Mouse (Mus musculus) MEL (cell line): ENCODE data around the gene Macrod2.

Experiments
- CTCF ChIP-seq, 3 experiments: IDR thresholded peaks in 2 of 3; conservative IDR thresholded peaks in 1 of 3; 2 replicates each; pipeline ENCODE4 v1.5.1; 2011 to 2012; ENCODE audit warnings: low read length in 3 of 3, low read depth in 2 of 3, mild to moderate bottlenecking in 2 of 3, improper control_type of control experiment in 1 of 3, inconsistent platforms in 1 of 3, mixed read lengths in 1 of 3, moderate library complexity in 1 of 3; ENCODE audit not compliant: control insufficient read depth in 1 of 3, insufficient read depth in 1 of 3, poor library complexity in 1 of 3, severe bottlenecking in 1 of 3
- ELF1 ChIP-seq: IDR thresholded peaks from 2 replicates; pipeline ENCODE4 v1.6.1; 2014; ENCODE audit warnings: low read depth, mild to moderate bottlenecking, inconsistent platforms, low read length, improper control_type of control experiment, moderate library complexity
- GATA1 ChIP-seq: IDR thresholded peaks from 2 replicates; pipeline ENCODE4 v1.6.1; 2011; ENCODE audit warnings: low read depth, low read length, improper control_type of control experiment
- MXI1 ChIP-seq: IDR thresholded peaks from 2 replicates; pipeline ENCODE4 v1.6.1; 2011; ENCODE audit warnings: mild to moderate bottlenecking, low read depth, low read length, improper control_type of control experiment
- MYC ChIP-seq: IDR thresholded peaks from 2 replicates; pipeline ENCODE4 v1.6.1; 2011; ENCODE audit warnings: low read depth, mild to moderate bottlenecking, low read length, improper control_type of control experiment, moderate library complexity
- ZMIZ1 ChIP-seq: IDR thresholded peaks from 2 replicates; pipeline ENCODE4 v1.6.1; 2012; ENCODE audit warnings: low read depth, mild to moderate bottlenecking, inconsistent platforms, low read length, improper control_type of control experiment, moderate library complexity

DNA sequence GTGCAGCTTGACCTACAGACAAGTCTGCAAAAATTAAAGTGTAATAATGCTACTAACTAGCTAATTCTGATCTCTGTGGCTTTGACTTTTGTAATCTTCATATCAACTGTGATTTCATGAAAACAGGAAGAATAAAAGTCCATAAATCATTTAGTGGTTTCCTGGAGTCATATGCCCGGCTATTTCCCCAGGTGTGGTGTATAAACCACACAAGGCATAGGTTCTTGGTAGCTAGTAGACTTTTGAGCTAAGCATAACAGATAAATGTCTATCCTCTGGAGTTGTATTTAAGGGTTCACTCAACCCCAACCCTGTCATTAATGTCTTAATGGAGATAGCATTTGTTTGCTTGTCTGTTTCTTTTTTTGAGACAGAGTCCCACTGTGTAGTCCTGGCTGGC, 296.3 kb downstream of the Macrod2 start:
- TF ChIP-seq MYC (no peak), ZMIZ1 (no peak), CTCF (IDR thresholded peaks at IDR 0.05 in 2 of 3, conservative IDR thresholded peaks at IDR 0.05 in 1 of 3; ENCODE audit: control insufficient read depth in 1 of 3, insufficient read depth in 1 of 3, low read depth in 2 of 3, low read length in 3 of 3, poor library complexity in 1 of 3, severe bottlenecking in 1 of 3) (no peak), MXI1 (no peak), ELF1 (no peak), GATA1 (no peak)
